8 mouse cellular contexts compared by ENCODE assay signal in genomic region chr1:39713842-39714658, GRCm38 (mm10). TPM values are rescaled to one million over a fixed set of nuclear protein-coding genes. Genes with fewer than 3 reads are reported as not detected.
A peak's percentile ranks its signal among the peaks of the same experiment; 100 is the strongest.
DNase-seq lines count a peak whose midpoint lies in the region; ATAC-seq and TF ChIP-seq lines count a peak whose summit lies in the region.

No protein-coding gene starts in this region.

- H3K4me3 ChIP-seq in midbrain, postnatal 0 days (ENCODE audit: low read depth, low read length): no peak overlapping the region
- no peak overlapping the region for H3K4me3 ChIP-seq in midbrain, embryonic 11.5 days (ENCODE audit: low read depth, low read length)
- H3K4me3 ChIP-seq in heart, embryonic 15.5 days: no peak overlapping the region
- H3K4me3 ChIP-seq in left cerebral cortex, adult 2 months: no peak overlapping the region

- intact Hi-C loops in left cerebral cortex, adult 2 months (cut with DNase I): loop anchor here (2.0 kb wide), 1 partner anchor 19 kb away; no protein-coding TSS in a partner anchor

- H3K36me3 ChIP-seq in midbrain, postnatal 0 days (ENCODE audit: insufficient read depth, low read length): no peaks in the 10 kb centered on the region
- H3K36me3 ChIP-seq in midbrain, embryonic 11.5 days (ENCODE audit: control insufficient read depth, insufficient read depth, low read length): no peaks in the 10 kb centered on the region
- H3K36me3 ChIP-seq in heart, embryonic 15.5 days: no peaks in the 10 kb centered on the region

- no peaks in the 10 kb centered on the region for H3K9me3 ChIP-seq in midbrain, postnatal 0 days (ENCODE audit: low read length)
- no peaks in the 10 kb centered on the region for H3K9me3 ChIP-seq in midbrain, embryonic 11.5 days (ENCODE audit: control insufficient read depth, low read length)
- no peaks in the 10 kb centered on the region for H3K9me3 ChIP-seq in heart, embryonic 15.5 days (replicated peaks)

- no peak for ATAC-seq in midbrain, postnatal 0 days (ENCODE audit: low FRiP score)
- ATAC-seq in midbrain, embryonic 11.5 days (ENCODE audit: low FRiP score): no peak
- ATAC-seq in common myeloid progenitor, adult 5-6 weeks (replicated peaks; ENCODE audit: low read depth, poor library complexity, severe bottlenecking): peak; percentile 84
- peak; percentile 78 for ATAC-seq in heart, embryonic 15.5 days (replicated peaks; ENCODE audit: insufficient number of reproducible peaks, insufficient read depth, low FRiP score, low read depth)
- peak; percentile 68; the same call in 1 of the 2 replicates for ATAC-seq in megakaryocyte-erythroid progenitor cell, adult 5-6 weeks (replicated peaks; ENCODE audit: low FRiP score, low TSS enrichment, poor library complexity, severe bottlenecking)

- H3K9ac ChIP-seq in midbrain, postnatal 0 days (replicated peaks; ENCODE audit: low read length, poor library complexity, severe bottlenecking): no peak overlapping the region
- no peak overlapping the region for H3K9ac ChIP-seq in midbrain, embryonic 11.5 days (ENCODE audit: low read length)
- H3K9ac ChIP-seq in heart, embryonic 15.5 days: no peak overlapping the region

- peak; percentile 64 for DNase-seq in midbrain, postnatal 0 days (ENCODE audit: low spot score)
- DNase-seq in midbrain, embryonic 11.5 days (ENCODE audit: low spot score, missing footprints): no peak
- peak; percentile 70 to 91 for DNase-seq in kidney, postnatal 36 days
- no peak for DNase-seq in left cerebral cortex, adult 2 months (ENCODE audit: extremely low spot score in 1 of 2, low spot score in 2 of 2)
- DNase-seq in urinary bladder, adult 18-20 months (ENCODE audit: low spot score in 2 of 2): no peak

- no peak overlapping the region for H3K4me2 ChIP-seq in midbrain, postnatal 0 days (ENCODE audit: low read depth, low read length, poor library complexity, severe bottlenecking)
- H3K4me2 ChIP-seq in midbrain, embryonic 11.5 days: no peak overlapping the region
- no peak overlapping the region for H3K4me2 ChIP-seq in heart, embryonic 15.5 days

- no peak overlapping the region; the same call in 1 of the 2 replicates for H3K27ac ChIP-seq in midbrain, postnatal 0 days (ENCODE audit: low read depth, low read length)
- no peak overlapping the region for H3K27ac ChIP-seq in midbrain, embryonic 11.5 days (ENCODE audit: low read depth, low read length)
- H3K27ac ChIP-seq in heart, embryonic 15.5 days: peak overlapping the region; percentile 78
- no peak overlapping the region for H3K27ac ChIP-seq in left cerebral cortex, adult 2 months

- no peak for TF ChIP-seq CTCF in midbrain, postnatal 0 days (IDR thresholded peaks at IDR 0.05)
- no peak for TF ChIP-seq CTCF in left cerebral cortex, adult 2 months (IDR thresholded peaks at IDR 0.05)

- no peaks in the 10 kb centered on the region for H3K4me1 ChIP-seq in midbrain, postnatal 0 days (ENCODE audit: insufficient read depth, low read length)
- H3K4me1 ChIP-seq in midbrain, embryonic 11.5 days (ENCODE audit: control insufficient read depth, insufficient read depth, low read length): no peaks in the 10 kb centered on the region
- peaks cover 21% of the 10 kb centered on the region for H3K4me1 ChIP-seq in heart, embryonic 15.5 days (replicated peaks)

- WGBS in midbrain, postnatal 0 days: 66% methylated on average over 16 of the region's 16 CpGs
- WGBS in midbrain, embryonic 11.5 days: 76% methylated on average over 16 of the region's 16 CpGs
- WGBS in heart, embryonic 15.5 days: 39% methylated on average over 16 of the region's 16 CpGs

- no peaks in the 10 kb centered on the region for H3K27me3 ChIP-seq in midbrain, postnatal 0 days (ENCODE audit: insufficient read depth, low read length)
- H3K27me3 ChIP-seq in midbrain, embryonic 11.5 days (ENCODE audit: control insufficient read depth, insufficient read depth, low read length): no peaks in the 10 kb centered on the region
- H3K27me3 ChIP-seq in heart, embryonic 15.5 days: no peaks in the 10 kb centered on the region

RNA-seq across cellular contexts. Expression of gene Rfx8, which starts 6.7 kb away (rescaled TPM):
- 0.52 and 0.66 TPM in 2 replicates for total RNA-seq in midbrain, postnatal 0 days (2014; rRNA removed)
- polyA plus RNA-seq in midbrain, postnatal 0 days (2015; fragmentation: Nextera tagmentation; extraction: Ambion mirVana): 0.28 and 0.39 TPM in 2 replicates
- 0.15 and 0.39 TPM in 2 replicates for polyA plus RNA-seq in midbrain, embryonic 11.5 days (2014; fragmentation: Nextera tagmentation; extraction: Ambion mirVana)
- 0.27 TPM in 1 of 2 replicates, not detected in the other for total RNA-seq in common myeloid progenitor, adult 5-6 weeks (2017)
- 0.43 and 0.70 TPM in 2 replicates for polyA plus RNA-seq in heart, embryonic 15.5 days (2015; fragmentation: Nextera tagmentation; extraction: Ambion mirVana)
- not detected in 2 replicates for total RNA-seq in megakaryocyte-erythroid progenitor cell, adult 5-6 weeks (2014; fragmentation: Nextera tagmentation)
- total RNA-seq in megakaryocyte-erythroid progenitor cell, adult 5-6 weeks (2017): 0.65 TPM in 1 of 2 replicates, not detected in the other
- total RNA-seq in left cerebral cortex, adult 2 months (2021): under 1 TPM in 1 of 2 experiments, not detected in 1; 0.34 TPM

Comparison
In these comparisons a context has a peak if more than half of its experiments do, and no peak if none do; other contexts are left out.
1. DNase-seq: peak in midbrain, postnatal 0 days (single experiment) and kidney, postnatal 36 days (2 of 2); none in midbrain, embryonic 11.5 days (single experiment), left cerebral cortex, adult 2 months (0 of 2) and urinary bladder, adult 18-20 months (0 of 2).
2. ATAC-seq: peak in common myeloid progenitor, adult 5-6 weeks (single experiment), heart, embryonic 15.5 days (single experiment) and megakaryocyte-erythroid progenitor cell, adult 5-6 weeks (single experiment); none in midbrain, postnatal 0 days (single experiment) and midbrain, embryonic 11.5 days (single experiment).